Comparison of ENCODE assay signal across 16 mouse cellular contexts in the genomic region with DNA sequence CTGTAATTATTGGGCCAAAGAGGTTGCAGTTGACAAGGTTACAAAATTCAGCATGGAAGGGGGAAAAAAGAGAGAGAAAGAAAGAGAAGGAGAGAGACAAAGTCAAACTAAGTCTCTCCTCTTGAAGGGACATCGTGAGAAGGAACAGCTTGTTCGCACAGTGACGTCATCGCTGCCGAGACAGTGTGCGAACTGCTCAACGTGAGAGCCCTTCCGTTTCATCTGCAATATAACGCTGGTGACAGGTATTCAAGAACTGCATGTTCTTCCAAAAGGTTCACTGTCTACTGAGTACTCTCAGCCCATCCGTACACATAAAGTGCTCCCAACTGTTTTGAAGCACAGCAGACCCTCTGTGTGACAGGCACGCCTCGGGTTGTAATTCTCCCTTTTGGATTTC. TPM values are rescaled to one million over a fixed set of nuclear protein-coding genes. Genes with fewer than 3 reads are reported as not detected.
A peak's percentile ranks its signal among the peaks of the same experiment; 100 is the strongest.
DNase-seq lines count a peak whose midpoint lies in the region; ATAC-seq and TF ChIP-seq lines count a peak whose summit lies in the region.
"Had no signal": no experiment of that assay in that cellular context is flagged by ENCODE, and none has a peak within 500 bp of the region (broad histone marks: within the 10 kb centered on the region; RNA-seq: fewer than 3 reads in every experiment).

No protein-coding gene starts in this region.

- no peak for TF ChIP-seq CTCF in lung, adult 2 months (IDR thresholded peaks at IDR 0.05; ENCODE audit: insufficient read depth, low read length)

- no peaks in the 10 kb centered on the region; the same call in 1 of the 2 replicates for H3K4me1 ChIP-seq in heart, embryonic 10.5 days
- peaks cover 17% of the 10 kb centered on the region for H3K4me1 ChIP-seq in lung, embryonic 15.5 days
- H3K4me1 ChIP-seq in lung, adult 2 months (ENCODE audit: control insufficient read depth, insufficient read depth, low read length): no peaks in the 10 kb centered on the region
- H3K4me1 ChIP-seq: limb, embryonic 10.5 days had no signal

- no peak overlapping the region for H3K4me3 ChIP-seq in heart, embryonic 10.5 days
- H3K4me3 ChIP-seq in lung, embryonic 15.5 days: no peak overlapping the region
- H3K4me3 ChIP-seq in lung, adult 2 months (replicated peaks; ENCODE audit: extremely low read depth, low read depth, low read length): no peak overlapping the region
- H3K4me3 ChIP-seq: embryonic facial prominence, embryonic 15.5 days; limb, embryonic 10.5 days had no signal

- intact Hi-C loops in heart, postnatal 14 days (cut with DNase I): no loop called here

- peak; percentile 95 for DNase-seq in heart, adult 11 months
- DNase-seq in heart, embryonic 10.5 days (ENCODE audit: low spot score): no peak
- DNase-seq in lung, adult 2 months: no peak
- DNase-seq in heart, postnatal 14 days: peak; percentile 31 to 46
- DNase-seq in testis, postnatal 10 days (ENCODE audit: low spot score): peak; percentile 52
- no peak for DNase-seq in cerebellum, postnatal 14 days
- no peak for DNase-seq in spleen, adult 18-20 months
- DNase-seq: adrenal gland, adult 8-10 months; gastrocnemius, postnatal 25 days; right cerebral cortex, postnatal 4 days had no signal

- no peak overlapping the region for H3K27ac ChIP-seq in heart, embryonic 10.5 days
- H3K27ac ChIP-seq in lung, embryonic 15.5 days: no peak overlapping the region
- H3K27ac ChIP-seq: limb, embryonic 10.5 days; liver, embryonic 14.5 days had no signal

- H3K9me3 ChIP-seq in heart, embryonic 10.5 days: no peaks in the 10 kb centered on the region
- no peaks in the 10 kb centered on the region for H3K9me3 ChIP-seq in lung, embryonic 15.5 days
- H3K9me3 ChIP-seq: embryonic facial prominence, embryonic 15.5 days; limb, embryonic 10.5 days had no signal

- TF ChIP-seq POLR2A in lung, adult 2 months (IDR thresholded peaks at IDR 0.05; ENCODE audit: borderline replicate concordance, extremely low read depth, low read depth, low read length): no peak

- no peak for ATAC-seq in lung, embryonic 15.5 days (ENCODE audit: borderline replicate concordance, extremely low read depth, low FRiP score, low TSS enrichment)
- ATAC-seq: forebrain, embryonic 14.5 days had no signal

- WGBS in heart, embryonic 10.5 days: 62% methylated on average over 12 of the region's 12 CpGs
- 41% methylated on average over 12 of the region's 12 CpGs for WGBS in lung, embryonic 15.5 days
- WGBS in lung, adult 2 months: 52% methylated on average over 12 of the region's 12 CpGs

- H3K9ac ChIP-seq in lung, embryonic 15.5 days: no peak overlapping the region
- H3K9ac ChIP-seq: embryonic facial prominence, embryonic 15.5 days; liver, embryonic 14.5 days had no signal

- no peaks in the 10 kb centered on the region for H3K27me3 ChIP-seq in heart, embryonic 10.5 days (ENCODE audit: insufficient read depth, poor library complexity, severe bottlenecking)
- H3K27me3 ChIP-seq in lung, embryonic 15.5 days: no peaks in the 10 kb centered on the region
- H3K27me3 ChIP-seq: embryonic facial prominence, embryonic 15.5 days had no signal

- H3K36me3 ChIP-seq in heart, embryonic 10.5 days: no peaks in the 10 kb centered on the region
- H3K36me3 ChIP-seq in lung, embryonic 15.5 days: no peaks in the 10 kb centered on the region
- H3K36me3 ChIP-seq: embryonic facial prominence, embryonic 15.5 days; limb, embryonic 10.5 days had no signal

- H3K4me2 ChIP-seq in lung, embryonic 15.5 days: peak overlapping the region; percentile 9; the same call in 1 of the 2 replicates
- H3K4me2 ChIP-seq: embryonic facial prominence, embryonic 15.5 days; midbrain, embryonic 11.5 days had no signal

RNA-seq across cellular contexts. Expression of gene Washc3, which starts 59.4 kb away (rescaled TPM):
- polyA plus RNA-seq in heart, embryonic 10.5 days (2016; fragmentation: Nextera tagmentation; extraction: Ambion mirVana): 49.9 and 54.4 TPM in 2 replicates
- 60.9 and 62.0 TPM in 2 replicates for polyA plus RNA-seq in lung, embryonic 15.5 days (2015; fragmentation: Nextera tagmentation; extraction: Ambion mirVana)
- polyA plus RNA-seq in lung, adult 2 months (2012; rRNA removed): 9.3 and 14.4 TPM in 2 replicates
- 10 to 100 TPM; 25.0 to 28.1 TPM for total RNA-seq in heart, postnatal 14 days (2021)

Comparison
In these comparisons a context has a peak if more than half of its experiments do, and no peak if none do; other contexts are left out.
1. DNase-seq: peak in heart, adult 11 months (single experiment), heart, postnatal 14 days (2 of 2) and testis, postnatal 10 days (single experiment); none in heart, embryonic 10.5 days (single experiment), lung, adult 2 months (single experiment), cerebellum, postnatal 14 days (0 of 2) and spleen, adult 18-20 months (0 of 2).